In genomic region chr8:35756202-35756601, GRCm38 (mm10) we compare ENCODE assay signal across 21 mouse cellular contexts. TPM values are rescaled to one million over a fixed set of nuclear protein-coding genes. Genes with fewer than 3 reads are reported as not detected.
DNase-seq lines count a peak whose midpoint lies in the region; ATAC-seq and TF ChIP-seq lines count a peak whose summit lies in the region.
"Had no signal": no experiment of that assay in that cellular context is flagged by ENCODE, and none has a peak within 500 bp of the region (broad histone marks: within the 10 kb centered on the region; RNA-seq: fewer than 3 reads in every experiment).

No protein-coding gene starts in this region.

- no peak for TF ChIP-seq CTCF in cortical plate, adult 2 months (IDR thresholded peaks at IDR 0.05; ENCODE audit: extremely low read depth, insufficient read depth, low read length)

- DNase-seq in frontal cortex, postnatal 14 days (ENCODE audit: low spot score in 2 of 2): no peak
- peak; percentile 51 for DNase-seq in brain, adult 2 months (ENCODE audit: low read depth, low spot score)
- DNase-seq in adipocyte (ENCODE audit: low spot score): no peak
- DNase-seq: adrenal gland, adult 8-10 months; adrenal gland, postnatal 14 days; adrenal gland, postnatal 36 days; cerebellum, adult 11 months; cerebellum, adult 2 months; cerebellum, adult 9-10 months; cerebellum, postnatal 10 days; cerebellum, postnatal 25 days; embryo, embryonic 11 days had no signal

- H3K27ac ChIP-seq in cortical plate, adult 2 months (ENCODE audit: insufficient read depth, low read length): peak overlapping the region; percentile 2; the same call in 1 of the 2 replicates
- H3K27ac ChIP-seq: embryonic facial prominence, embryonic 13.5 days; embryonic facial prominence, embryonic 15.5 days; forebrain, embryonic 10.5 days; forebrain, embryonic 12.5 days had no signal

- no peak overlapping the region for H3K4me3 ChIP-seq in cortical plate, adult 2 months (ENCODE audit: insufficient read depth, low read length)
- H3K4me3 ChIP-seq: embryonic facial prominence, embryonic 13.5 days; embryonic facial prominence, embryonic 15.5 days; erythroblast, embryonic 14.5 days; forebrain, embryonic 10.5 days; forebrain, embryonic 12.5 days had no signal

- no peak for TF ChIP-seq POLR2A in cortical plate, adult 2 months (IDR thresholded peaks at IDR 0.05; ENCODE audit: extremely low read depth, insufficient read depth, low read length)

- peak; percentile 56 for ATAC-seq in frontal cortex, adult (ENCODE audit: low TSS enrichment)
- ATAC-seq: forebrain, embryonic 14.5 days had no signal

- no peaks in the 10 kb centered on the region for H3K4me1 ChIP-seq in cortical plate, adult 2 months (ENCODE audit: control insufficient read depth, insufficient read depth, low read length)
- H3K4me1 ChIP-seq: embryonic facial prominence, embryonic 13.5 days; embryonic facial prominence, embryonic 15.5 days; forebrain, embryonic 10.5 days; forebrain, embryonic 12.5 days had no signal

RNA-seq across cellular contexts. Expression of gene Gm19410, which starts 9.4 kb away (rescaled TPM):
- 8.6 and 8.7 TPM in 2 replicates for polyA plus RNA-seq in cortical plate, adult 2 months (2012; rRNA removed)
- polyA plus RNA-seq: C2C12; erythroblast, embryonic 14.5 days; forebrain, embryonic 12.5 days had no signal
